ENCODE assay signal across 8 mouse cellular contexts in genomic region chr10:79958140-79958816, GRCm38 (mm10). TPM values are rescaled to one million over a fixed set of nuclear protein-coding genes. Genes with fewer than 3 reads are reported as not detected.
DNase-seq lines count a peak whose midpoint lies in the region; ATAC-seq lines count a peak whose summit lies in the region.

No protein-coding gene starts in this region.

- peak; percentile 87 for DNase-seq in NIH3T3 (ENCODE audit: low read depth)
- peak; percentile 78 for DNase-seq in cerebellum, adult 11-12 months
- peak; percentile 73 for DNase-seq in forelimb bud, embryonic 11.5 days (ENCODE audit: low read depth, low spot score)
- DNase-seq in layer of hippocampus, postnatal 14 days (ENCODE audit: low spot score in 2 of 2), result peak; percentile 71 to 73
- peak; percentile 89 for DNase-seq in lung, postnatal 36 days
- peak; percentile 69 to 82 for DNase-seq in right cerebral cortex, adult 2 months (ENCODE audit: low spot score in 2 of 2)
- DNase-seq in yolk sac, embryonic 10.5 days (ENCODE audit: low spot score), result peak; percentile 90

- peak; percentile 67 to 77 for ATAC-seq in hematopoietic stem cell, adult 5-6 weeks (replicated peaks in 1 of 2; ENCODE audit: insufficient read depth in 1 of 2, low FRiP score in 2 of 2, low TSS enrichment in 1 of 2, low read depth in 1 of 2, poor library complexity in 2 of 2, severe bottlenecking in 2 of 2)

RNA-seq across cellular contexts. Expression of gene Wdr18, which starts 1.7 kb away (rescaled TPM):
- 19.3 and 23.0 TPM in 2 replicates for total RNA-seq in hematopoietic stem cell, adult 5-6 weeks (2017)
- total RNA-seq in layer of hippocampus, postnatal 14 days (2021), result 10 to 100 TPM; 35.5 to 40.8 TPM

RNA-seq across cellular contexts. Expression of gene Grin3b, which starts 12.2 kb away (rescaled TPM):
- total RNA-seq in hematopoietic stem cell, adult 5-6 weeks (2017), result not detected in 2 replicates
- total RNA-seq in layer of hippocampus, postnatal 14 days (2021), result under 1 TPM; 0.12 to 0.21 TPM

RNA-seq across cellular contexts. Expression of gene Tmem259, which starts 25.9 kb away (rescaled TPM):
- 47.4 and 59.9 TPM in 2 replicates for total RNA-seq in hematopoietic stem cell, adult 5-6 weeks (2017)
- total RNA-seq in layer of hippocampus, postnatal 14 days (2021), result 100 to 1,000 TPM; 135 to 144 TPM

RNA-seq across cellular contexts. Expression of gene Cnn2, which starts 30.1 kb away (rescaled TPM):
- total RNA-seq in hematopoietic stem cell, adult 5-6 weeks (2017), result 62.2 and 103 TPM in 2 replicates
- 1 to 10 TPM; 7.5 to 9.3 TPM for total RNA-seq in layer of hippocampus, postnatal 14 days (2021)

RNA-seq across cellular contexts. Expression of gene Arid3a, which starts 31.4 kb away (rescaled TPM):
- 7.6 and 10.1 TPM in 2 replicates for total RNA-seq in hematopoietic stem cell, adult 5-6 weeks (2017)
- 1 to 10 TPM; 4.5 to 6.4 TPM for total RNA-seq in layer of hippocampus, postnatal 14 days (2021)

Comparison
In these comparisons a context has a peak if more than half of its experiments do, and no peak if none do; other contexts are left out.
1. Peak in every context shown above with its lines: DNase-seq and ATAC-seq.